Mouse (Mus musculus): ENCODE measurements at regions not wholly inside any gene's neighbourhood (a gene's known extent, or its start where the extent isn't known, plus 50 kb on each side); places are given as distances from the start of the nearest gene placed in this dataset.

DNA sequence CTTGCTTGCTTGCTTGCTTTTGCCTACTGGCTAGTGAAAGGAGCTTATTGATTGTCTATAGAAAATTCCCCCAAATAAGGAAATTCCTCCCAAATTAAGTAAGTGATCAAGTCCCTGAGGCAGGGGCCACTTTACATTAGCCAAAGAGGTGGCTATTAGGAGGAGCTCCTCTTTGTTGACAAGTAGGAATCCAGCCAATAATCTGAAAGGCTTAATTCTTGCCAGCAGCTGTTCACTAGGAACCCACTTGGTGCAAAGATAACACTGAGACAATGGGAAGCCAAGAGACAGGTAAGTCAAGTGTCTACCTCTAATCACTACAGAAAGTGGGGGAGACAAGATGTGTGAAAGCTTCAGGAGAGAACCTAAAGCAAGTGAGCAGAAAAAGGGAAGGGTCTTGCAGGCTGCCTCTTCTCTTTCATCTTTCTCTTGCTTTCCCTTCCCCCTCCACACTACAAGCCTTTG, 293.2 kb upstream of the Zfp462 start:
- no peaks in the 10 kb centered on the region for H3K79me2 ChIP-seq (ENCODE audit: control insufficient read depth, insufficient read depth)
- TF ChIP-seq USF1 (IDR thresholded peaks at IDR 0.05; ENCODE audit: low read depth) (no peak), POLR2A (IDR thresholded peaks at IDR 0.05; ENCODE audit: insufficient read length, low read depth) (no peak), MAX (IDR thresholded peaks at IDR 0.05; ENCODE audit: low read depth) (no peak), TCF3 (IDR thresholded peaks at IDR 0.05; ENCODE audit: insufficient read length, low read depth) (no peak), POLR2AphosphoS2 (IDR thresholded peaks at IDR 0.05; ENCODE audit: insufficient read length, low read depth) (no peak), SRF (IDR thresholded peaks at IDR 0.05; ENCODE audit: control insufficient read depth, insufficient read length, low read depth) (no peak), REST (IDR thresholded peaks at IDR 0.05; ENCODE audit: insufficient read depth, insufficient read length) (no peak), MYOG (IDR thresholded peaks at IDR 0.05; ENCODE audit: control insufficient read depth in 1 of 3, insufficient read depth in 1 of 3, insufficient read length in 2 of 3, low read depth in 2 of 3) (no peak), TCF12 (IDR thresholded peaks at IDR 0.05; ENCODE audit: insufficient read depth, poor library complexity, severe bottlenecking) (no peak), MYOD1 (IDR thresholded peaks at IDR 0.05; ENCODE audit: control insufficient read depth in 1 of 3, insufficient read length in 2 of 3, low read depth in 2 of 3) (no peak), CEBPB (IDR thresholded peaks at IDR 0.05; ENCODE audit: insufficient read depth, poor library complexity, severe bottlenecking) (no peak), E2F4 (IDR thresholded peaks at IDR 0.05; ENCODE audit: insufficient read depth) (no peak)

DNA sequence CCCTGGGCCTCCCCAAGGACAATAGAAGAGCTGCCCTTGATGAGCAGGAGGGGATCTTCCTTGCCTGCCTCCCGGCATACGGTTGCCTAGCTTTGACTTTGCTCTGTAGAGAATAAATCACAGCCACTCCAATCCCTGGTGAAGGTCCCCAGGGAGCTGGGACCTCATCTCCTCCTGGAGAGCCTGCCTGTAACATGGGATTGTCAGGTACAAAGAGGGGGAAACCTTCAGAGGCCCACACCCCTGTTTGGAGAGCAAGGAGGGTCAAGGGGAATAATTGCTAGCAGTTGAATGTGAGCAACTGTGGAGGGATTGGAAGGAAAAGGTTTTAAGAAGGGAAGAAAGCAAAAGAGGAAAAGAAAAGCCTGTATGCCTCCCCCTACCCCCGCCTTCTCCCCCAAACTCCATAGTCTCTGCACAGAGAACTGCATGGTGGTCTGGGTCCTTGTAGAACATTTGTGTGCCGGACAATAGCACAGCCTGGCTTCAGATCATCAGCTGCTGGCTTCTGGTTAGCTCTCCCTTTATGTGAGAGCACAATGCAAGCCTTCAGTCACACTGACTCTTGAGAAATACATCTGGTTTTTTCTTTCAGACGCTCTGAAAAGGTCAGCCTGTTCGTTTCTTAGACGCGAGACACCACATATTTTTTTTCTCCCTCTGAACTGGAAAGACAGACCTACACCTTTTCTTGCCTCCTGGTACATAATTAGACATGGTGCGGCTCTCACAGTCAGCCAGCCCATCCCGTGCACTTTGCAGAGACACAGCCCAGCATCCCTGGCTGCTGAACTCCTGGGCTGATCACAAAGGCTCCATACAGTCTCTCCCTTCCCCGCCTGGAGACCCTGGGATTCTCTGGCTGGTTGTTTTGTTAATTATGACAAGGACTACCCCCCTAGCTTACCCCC, 292.5 kb upstream of the Zfp462 start:
- TF ChIP-seq USF1 (IDR thresholded peaks at IDR 0.05; ENCODE audit: low read depth) (no peak), MYOG (IDR thresholded peaks at IDR 0.05; ENCODE audit: control insufficient read depth in 1 of 3, insufficient read depth in 1 of 3, insufficient read length in 2 of 3, low read depth in 2 of 3) (no peak), REST (IDR thresholded peaks at IDR 0.05; ENCODE audit: insufficient read depth, insufficient read length) (no peak), E2F4 (IDR thresholded peaks at IDR 0.05; ENCODE audit: insufficient read depth) (no peak), MYOD1 (IDR thresholded peaks at IDR 0.05; ENCODE audit: control insufficient read depth in 1 of 3, insufficient read length in 2 of 3, low read depth in 2 of 3) (no peak), CEBPB (IDR thresholded peaks at IDR 0.05; ENCODE audit: insufficient read depth, poor library complexity, severe bottlenecking) (no peak), TCF12 (IDR thresholded peaks at IDR 0.05; ENCODE audit: insufficient read depth, poor library complexity, severe bottlenecking) (no peak), POLR2A (IDR thresholded peaks at IDR 0.05; ENCODE audit: insufficient read length, low read depth) (no peak), POLR2AphosphoS2 (IDR thresholded peaks at IDR 0.05; ENCODE audit: insufficient read length, low read depth) (no peak)
- Histone ChIP-seq H3K27me3 (ENCODE audit: control insufficient read depth, insufficient read depth, insufficient read length) (no peaks in the 10 kb centered on the region), H3K36me3 (ENCODE audit: control insufficient read depth, insufficient read depth) (no peaks in the 10 kb centered on the region), H3K4me3 (no peak overlapping the region), H3ac (ENCODE audit: control insufficient read depth, insufficient read length) (no peak overlapping the region), H3K79me2 (ENCODE audit: control insufficient read depth, insufficient read depth) (no peaks in the 10 kb centered on the region), H3K4me2 (ENCODE audit: low read depth) (no peak overlapping the region)

More for the DNA sequence above, 293.2 kb upstream of the Zfp462 start:
- H3ac ChIP-seq (ENCODE audit: control insufficient read depth, insufficient read length), result no peak overlapping the region
- no peaks in the 10 kb centered on the region for H3K36me3 ChIP-seq (ENCODE audit: control insufficient read depth, insufficient read depth)
- no peak overlapping the region for H3K4me2 ChIP-seq (ENCODE audit: low read depth)
- no peaks in the 10 kb centered on the region for H3K27me3 ChIP-seq (ENCODE audit: control insufficient read depth, insufficient read depth, insufficient read length)
- no peak overlapping the region for H3K4me3 ChIP-seq

DNA sequence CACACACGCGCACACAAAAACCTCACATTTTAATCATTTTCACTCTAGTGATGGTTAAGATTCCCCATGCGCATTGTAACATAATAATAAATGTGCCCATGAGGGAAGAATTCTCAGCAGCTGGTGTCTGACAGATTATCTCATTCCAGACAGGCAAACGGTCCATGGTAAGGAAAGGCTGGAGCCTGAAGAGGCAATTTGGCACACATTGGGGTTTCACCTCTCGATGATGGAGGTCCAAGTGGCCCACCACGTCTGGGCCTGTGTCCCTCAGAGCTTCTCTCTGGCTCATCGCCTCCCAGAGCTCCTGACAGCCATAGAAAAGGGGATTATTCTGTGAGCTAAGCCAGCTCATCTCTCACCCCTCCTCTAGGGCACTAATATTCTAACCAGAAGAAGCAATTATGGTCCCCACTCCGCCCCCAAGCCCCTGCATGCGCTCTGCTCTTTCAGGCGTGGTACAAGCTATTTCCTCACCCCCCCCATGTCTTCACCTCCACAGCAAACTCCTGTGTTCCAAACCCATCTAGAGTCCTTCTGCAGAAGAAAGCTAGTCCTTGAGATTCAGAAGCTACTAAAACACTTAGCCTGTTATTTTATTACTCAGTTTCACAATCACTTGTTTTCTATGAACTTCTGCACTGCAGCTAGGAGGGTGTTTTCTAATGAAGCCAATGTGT, 291.6 kb upstream of the Zfp462 start:
- no peaks in the 10 kb centered on the region for H3K36me3 ChIP-seq (ENCODE audit: control insufficient read depth, insufficient read depth)
- no peak overlapping the region for H3K4me2 ChIP-seq (ENCODE audit: low read depth)
- H3K79me2 ChIP-seq (ENCODE audit: control insufficient read depth, insufficient read depth), result no peaks in the 10 kb centered on the region
- TF ChIP-seq TCF3 (IDR thresholded peaks at IDR 0.05; ENCODE audit: insufficient read length, low read depth), result no peak
- TF ChIP-seq E2F4 (IDR thresholded peaks at IDR 0.05; ENCODE audit: insufficient read depth), result no peak
- TF ChIP-seq POLR2AphosphoS2 (IDR thresholded peaks at IDR 0.05; ENCODE audit: insufficient read length, low read depth), result no peak
- TF ChIP-seq CEBPB (IDR thresholded peaks at IDR 0.05; ENCODE audit: insufficient read depth, poor library complexity, severe bottlenecking), result no peak
- no peak for TF ChIP-seq SRF (IDR thresholded peaks at IDR 0.05; ENCODE audit: control insufficient read depth, insufficient read length, low read depth)
- TF ChIP-seq MYOG (IDR thresholded peaks at IDR 0.05; ENCODE audit: control insufficient read depth in 1 of 3, insufficient read depth in 1 of 3, insufficient read length in 2 of 3, low read depth in 2 of 3), result no peak
- TF ChIP-seq REST (IDR thresholded peaks at IDR 0.05; ENCODE audit: insufficient read depth, insufficient read length), result no peak
- no peak for TF ChIP-seq POLR2A (IDR thresholded peaks at IDR 0.05; ENCODE audit: insufficient read length, low read depth)
- no peak for TF ChIP-seq TCF12 (IDR thresholded peaks at IDR 0.05; ENCODE audit: insufficient read depth, poor library complexity, severe bottlenecking)
- TF ChIP-seq MYOD1 (IDR thresholded peaks at IDR 0.05; ENCODE audit: control insufficient read depth in 1 of 3, insufficient read length in 2 of 3, low read depth in 2 of 3), result no peak
- TF ChIP-seq MAX (IDR thresholded peaks at IDR 0.05; ENCODE audit: low read depth), result no peak
- TF ChIP-seq USF1 (IDR thresholded peaks at IDR 0.05; ENCODE audit: low read depth), result no peak
- no peak overlapping the region for H3K4me3 ChIP-seq
- H3K27me3 ChIP-seq (ENCODE audit: control insufficient read depth, insufficient read depth, insufficient read length), result no peaks in the 10 kb centered on the region
- H3ac ChIP-seq (ENCODE audit: control insufficient read depth, insufficient read length), result no peak overlapping the region
